Mouse (Mus musculus): ENCODE results near the gene Cadm1. TPM values are rescaled to one million over a fixed set of nuclear protein-coding genes. Genes with fewer than 3 reads are reported as not detected.

Cadm1 gene
- polyA plus RNA-seq, 1 experiment from 2014 or later: 207 TPM

DNA sequence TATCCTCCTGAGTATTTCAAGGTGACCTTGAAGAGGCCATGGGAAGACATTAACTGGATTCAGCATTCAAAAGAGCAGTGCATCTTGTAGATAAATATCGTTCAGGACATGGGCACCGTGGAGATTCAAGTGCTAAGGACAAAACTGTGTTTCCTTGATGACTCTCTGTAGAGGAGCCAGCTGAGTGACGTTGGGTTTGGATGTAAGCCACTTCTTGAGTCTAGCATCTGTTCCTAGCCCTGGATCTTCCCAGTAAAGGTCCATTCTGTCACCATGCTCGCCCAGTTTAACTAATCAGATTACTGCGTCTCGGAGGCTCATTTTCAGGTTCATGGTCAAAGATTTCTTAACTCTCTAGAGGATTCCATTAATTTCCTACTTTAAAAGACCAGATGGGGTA lies 85.1 kb downstream of the Cadm1 start:
- ATAC-seq (ENCODE audit: low FRiP score, low read depth): 0 out of 2 replicates have a peak, but pooled peaks have one; percentile 35
- Histone ChIP-seq H3K36me3 (no peaks in the 10 kb centered on the region), H3K4me1 (replicated peaks) (peaks cover 56% of the 10 kb centered on the region), H3K9ac (no peak overlapping the region), H3K4me3 (no peak overlapping the region), H3K4me2 (no peak overlapping the region), H3K27me3 (no peaks in the 10 kb centered on the region), H3K27ac (replicated peaks) (no peak overlapping the region), H3K9me3 (no peaks in the 10 kb centered on the region)
- 50% methylated on average over 6 of the region's 6 CpGs for WGBS

DNA sequence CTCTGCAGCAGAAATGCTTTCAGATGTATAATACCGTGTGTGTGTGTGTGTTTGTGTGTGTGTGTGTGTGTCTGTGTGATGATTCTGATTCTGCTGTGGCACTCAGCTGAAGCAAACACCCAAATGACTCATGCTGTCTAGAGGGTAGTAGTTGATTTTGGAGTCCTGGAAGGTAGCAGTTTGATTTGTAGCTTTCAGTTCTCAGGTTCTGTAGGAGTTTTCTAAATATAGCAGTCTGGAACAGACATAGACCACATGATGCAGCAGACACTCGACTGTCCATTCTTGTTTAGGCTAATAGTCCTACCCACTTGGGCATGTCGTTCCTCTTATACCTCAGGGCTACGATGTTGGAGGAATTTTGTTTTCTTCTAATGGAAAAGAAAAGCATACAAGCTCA lies 86.4 kb downstream of the Cadm1 start:
- H3K4me1 ChIP-seq (replicated peaks): peaks cover 53% of the 10 kb centered on the region
- no peak for ATAC-seq (ENCODE audit: low FRiP score, low read depth)
- H3K36me3 ChIP-seq: no peaks in the 10 kb centered on the region
- no peak overlapping the region for H3K9ac ChIP-seq
- no peak overlapping the region for H3K27ac ChIP-seq (replicated peaks)
- H3K9me3 ChIP-seq: no peaks in the 10 kb centered on the region
- WGBS: 60% methylated on average over 4 of the region's 4 CpGs
- H3K4me2 ChIP-seq: no peak overlapping the region
- no peaks in the 10 kb centered on the region for H3K27me3 ChIP-seq
- H3K4me3 ChIP-seq: no peak overlapping the region

- H3K27me3 ChIP-seq: no peaks in the 10 kb centered on the region
- H3K4me2 ChIP-seq: no peak overlapping the region
- no peaks in the 10 kb centered on the region for H3K9me3 ChIP-seq
- H3K4me1 ChIP-seq (replicated peaks): peaks cover 72% of the 10 kb centered on the region
- no peak overlapping the region for H3K9ac ChIP-seq
- H3K36me3 ChIP-seq: no peaks in the 10 kb centered on the region
- ATAC-seq (ENCODE audit: low FRiP score, low read depth): no peak
- WGBS: 69% methylated on average over 8 of the region's 8 CpGs
- no peak overlapping the region for H3K4me3 ChIP-seq
- H3K27ac ChIP-seq (replicated peaks): no peak overlapping the region
These were observed 89.6 kb downstream of the Cadm1 start for GRCm38 (mm10) chr9:47619501-47620029.

GRCm38 (mm10) chr9:47623447-47624445 lies 93.8 kb downstream of the Cadm1 start:
- 0 out of 2 replicates have a peak overlapping the region, but pooled peaks have one; percentile 11 for H3K27ac ChIP-seq (replicated peaks)
- H3K27me3 ChIP-seq: no peaks in the 10 kb centered on the region
- no peak overlapping the region for H3K4me2 ChIP-seq
- H3K4me1 ChIP-seq (replicated peaks): peaks cover 49% of the 10 kb centered on the region
- no peaks in the 10 kb centered on the region for H3K9me3 ChIP-seq
- no peak overlapping the region for H3K4me3 ChIP-seq
- no peak for ATAC-seq (ENCODE audit: low FRiP score, low read depth)
- no peak overlapping the region for H3K9ac ChIP-seq
- WGBS: 54% methylated on average over 12 of the region's 12 CpGs
- no peaks in the 10 kb centered on the region for H3K36me3 ChIP-seq

- no peaks in the 10 kb centered on the region for H3K27me3 ChIP-seq
- H3K4me3 ChIP-seq: no peak overlapping the region
- ATAC-seq (ENCODE audit: low FRiP score, low read depth): peak; percentile 78; the same call in 1 of the 2 replicates
- H3K36me3 ChIP-seq: no peaks in the 10 kb centered on the region
- H3K4me1 ChIP-seq (replicated peaks): peaks cover 46% of the 10 kb centered on the region
- H3K9ac ChIP-seq: no peak overlapping the region
- no peak overlapping the region for H3K27ac ChIP-seq (replicated peaks)
- no peaks in the 10 kb centered on the region for H3K9me3 ChIP-seq
- H3K4me2 ChIP-seq: no peak overlapping the region
- 78% methylated on average over 17 of the region's 17 CpGs for WGBS
These were observed 94.9 kb downstream of the Cadm1 start for GRCm38 (mm10) chr9:47624565-47625520.

GRCm38 (mm10) chr9:47625621-47626210 lies 95.7 kb downstream of the Cadm1 start:
- Histone ChIP-seq H3K4me3 (no peak overlapping the region), H3K4me1 (replicated peaks) (peaks cover 42% of the 10 kb centered on the region), H3K36me3 (no peaks in the 10 kb centered on the region), H3K4me2 (no peak overlapping the region), H3K27me3 (no peaks in the 10 kb centered on the region), H3K27ac (replicated peaks) (no peak overlapping the region), H3K9ac (no peak overlapping the region), H3K9me3 (no peaks in the 10 kb centered on the region)
- no peak for ATAC-seq (ENCODE audit: low FRiP score, low read depth)
- 84% methylated on average over 7 of the region's 7 CpGs for WGBS

- no peaks in the 10 kb centered on the region for H3K9me3 ChIP-seq
- H3K27me3 ChIP-seq: no peaks in the 10 kb centered on the region
- H3K4me2 ChIP-seq: no peak overlapping the region
- no peak overlapping the region for H3K4me3 ChIP-seq
- H3K36me3 ChIP-seq: no peaks in the 10 kb centered on the region
- ATAC-seq (ENCODE audit: low FRiP score, low read depth): no peak
- 95% methylated on average over 2 of the region's 2 CpGs for WGBS
- no peak overlapping the region for H3K9ac ChIP-seq
- peaks cover 26% of the 10 kb centered on the region for H3K4me1 ChIP-seq (replicated peaks)
- H3K27ac ChIP-seq (replicated peaks): no peak overlapping the region
These were observed 98.0 kb downstream of the Cadm1 start for GRCm38 (mm10) chr9:47627966-47628365.

DNA sequence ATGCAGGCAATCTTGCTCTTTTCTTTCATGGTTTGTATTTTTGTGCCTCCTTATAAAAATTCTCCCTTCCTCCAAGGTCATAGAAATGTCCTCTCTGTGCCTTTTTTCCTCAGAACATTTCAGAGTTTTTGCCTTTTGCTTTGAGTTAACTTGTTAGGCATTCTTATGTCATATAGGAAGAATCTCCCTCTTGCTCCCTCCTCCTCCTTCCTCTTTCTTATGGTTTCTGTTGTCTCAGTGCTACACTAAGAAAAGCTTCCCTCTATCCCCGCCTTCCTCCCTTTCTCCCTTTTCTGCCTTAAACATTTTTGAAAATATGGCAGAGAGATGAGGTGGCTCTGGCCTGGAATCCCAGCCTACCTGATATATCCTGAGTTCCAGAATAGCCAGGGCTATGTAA lies 98.6 kb downstream of the Cadm1 start:
- Histone ChIP-seq H3K9ac (no peak overlapping the region), H3K27ac (replicated peaks) (no peak overlapping the region), H3K27me3 (no peaks in the 10 kb centered on the region), H3K4me3 (no peak overlapping the region), H3K9me3 (no peaks in the 10 kb centered on the region), H3K4me2 (no peak overlapping the region), H3K4me1 (replicated peaks) (peaks cover 21% of the 10 kb centered on the region), H3K36me3 (no peaks in the 10 kb centered on the region)
- 81% methylated on average over 1 of the region's 1 CpGs for WGBS
- ATAC-seq (ENCODE audit: low FRiP score, low read depth): no peak

GRCm38 (mm10) chr9:47634695-47635094 lies 104.7 kb downstream of the Cadm1 start:
- no peak overlapping the region for H3K4me2 ChIP-seq
- ATAC-seq (ENCODE audit: low FRiP score, low read depth): no peak
- H3K36me3 ChIP-seq: no peaks in the 10 kb centered on the region
- peaks cover 9% of the 10 kb centered on the region for H3K4me1 ChIP-seq (replicated peaks)
- no peak overlapping the region for H3K4me3 ChIP-seq
- WGBS: 79% methylated on average over 3 of the region's 3 CpGs
- no peak overlapping the region for H3K9ac ChIP-seq
- no peak overlapping the region for H3K27ac ChIP-seq (replicated peaks)
- H3K27me3 ChIP-seq: no peaks in the 10 kb centered on the region
- H3K9me3 ChIP-seq: no peaks in the 10 kb centered on the region

DNA sequence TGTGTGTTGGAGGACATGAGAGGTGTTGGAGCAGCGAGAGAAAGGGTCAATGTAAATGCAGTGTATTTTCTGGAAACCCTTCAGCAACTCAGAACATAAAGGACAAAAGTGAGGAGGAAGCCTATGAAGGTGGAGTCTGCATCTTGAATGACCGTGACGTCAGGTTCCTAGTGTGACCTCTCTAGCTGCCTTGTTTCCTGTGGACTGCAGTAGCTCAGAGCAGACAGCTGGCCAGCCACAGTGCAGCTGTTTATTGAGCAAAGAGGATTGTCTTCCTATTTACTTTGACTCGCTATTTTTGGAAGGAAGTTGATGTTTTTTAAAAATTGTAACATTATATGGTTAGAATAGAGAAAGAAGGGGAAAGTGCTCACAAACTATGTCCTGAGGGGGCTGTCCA lies 112.7 kb downstream of the Cadm1 start:
- ATAC-seq (ENCODE audit: low FRiP score, low read depth): no peak
- H3K4me3 ChIP-seq: no peak overlapping the region
- no peaks in the 10 kb centered on the region for H3K36me3 ChIP-seq
- H3K4me2 ChIP-seq: no peak overlapping the region
- H3K9me3 ChIP-seq: no peaks in the 10 kb centered on the region
- no peaks in the 10 kb centered on the region for H3K27me3 ChIP-seq
- H3K27ac ChIP-seq (replicated peaks): no peak overlapping the region
- peaks cover 16% of the 10 kb centered on the region for H3K4me1 ChIP-seq (replicated peaks)
- no peak overlapping the region for H3K9ac ChIP-seq
- WGBS: 73% methylated on average over 4 of the region's 4 CpGs

- no peak overlapping the region for H3K9ac ChIP-seq
- H3K4me1 ChIP-seq (replicated peaks): peaks cover 20% of the 10 kb centered on the region
- H3K36me3 ChIP-seq: no peaks in the 10 kb centered on the region
- no peaks in the 10 kb centered on the region for H3K27me3 ChIP-seq
- H3K4me2 ChIP-seq: no peak overlapping the region
- no peak for ATAC-seq (ENCODE audit: low FRiP score, low read depth)
- H3K27ac ChIP-seq (replicated peaks): no peak overlapping the region
- H3K4me3 ChIP-seq: no peak overlapping the region
- WGBS: 89% methylated on average over 2 of the region's 2 CpGs
- H3K9me3 ChIP-seq: no peaks in the 10 kb centered on the region
These were observed 115.1 kb downstream of the Cadm1 start for GRCm38 (mm10) chr9:47645056-47645455.
